Mouse (Mus musculus): Measurements from ENCODE around the gene Ccdc40. TPM values are rescaled to one million over a fixed set of nuclear protein-coding genes. Genes with fewer than 3 reads are reported as not detected.

The Ccdc40 gene
- polyA plus RNA-seq, 1 experiment = 0.72 TPM

DNA sequence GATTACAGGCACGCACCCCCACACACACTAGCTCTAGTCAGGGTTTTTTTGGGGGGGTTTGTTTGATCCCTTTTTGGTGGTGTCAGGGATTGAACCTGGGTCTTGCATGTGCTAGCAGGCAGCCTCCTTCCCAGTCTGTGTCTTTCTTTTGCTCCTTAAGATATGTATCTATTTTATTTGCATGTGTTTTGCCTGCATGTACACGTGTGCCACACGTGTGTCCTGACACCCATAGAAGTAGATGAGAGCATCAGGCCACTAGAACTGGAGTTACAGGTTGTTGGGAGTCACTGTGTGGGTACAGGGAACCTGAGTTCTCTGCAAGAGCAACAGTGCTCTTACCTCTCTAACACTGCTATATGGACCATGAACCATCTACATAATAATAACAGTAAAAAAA, 39.1 kb upstream of the Ccdc40 start:
- TF ChIP-seq POLR2A (IDR thresholded peaks at IDR 0.05; ENCODE audit: borderline replicate concordance, low read depth, low read length) = no peak
- TF ChIP-seq CTCF (IDR thresholded peaks at IDR 0.05; ENCODE audit: low read depth, low read length) = no peak
- no peak overlapping the region for H3K27ac ChIP-seq (ENCODE audit: insufficient read depth, low read depth, low read length)

GRCm38 (mm10) chr11:119190498-119190897, 37.9 kb upstream of the Ccdc40 start:
- H3K4me3 ChIP-seq (ENCODE audit: insufficient read depth, low read length) = no peak overlapping the region
- H3K4me1 ChIP-seq (ENCODE audit: control insufficient read depth, insufficient read depth, low read length) = peaks cover 4% of the 10 kb centered on the region; the same call in 1 of the 2 replicates
- H3K27ac ChIP-seq (ENCODE audit: insufficient read depth, low read depth, low read length) = no peak overlapping the region
- peak; percentile 59 for TF ChIP-seq CTCF (IDR thresholded peaks at IDR 0.05; ENCODE audit: low read depth, low read length)
- TF ChIP-seq POLR2A (IDR thresholded peaks at IDR 0.05; ENCODE audit: borderline replicate concordance, low read depth, low read length) = no peak

More for the DNA sequence above, 39.1 kb upstream of the Ccdc40 start:
- H3K4me1 ChIP-seq (ENCODE audit: control insufficient read depth, insufficient read depth, low read length) = peaks cover 4% of the 10 kb centered on the region; the same call in 1 of the 2 replicates
- H3K4me3 ChIP-seq (ENCODE audit: insufficient read depth, low read length) = no peak overlapping the region

DNA sequence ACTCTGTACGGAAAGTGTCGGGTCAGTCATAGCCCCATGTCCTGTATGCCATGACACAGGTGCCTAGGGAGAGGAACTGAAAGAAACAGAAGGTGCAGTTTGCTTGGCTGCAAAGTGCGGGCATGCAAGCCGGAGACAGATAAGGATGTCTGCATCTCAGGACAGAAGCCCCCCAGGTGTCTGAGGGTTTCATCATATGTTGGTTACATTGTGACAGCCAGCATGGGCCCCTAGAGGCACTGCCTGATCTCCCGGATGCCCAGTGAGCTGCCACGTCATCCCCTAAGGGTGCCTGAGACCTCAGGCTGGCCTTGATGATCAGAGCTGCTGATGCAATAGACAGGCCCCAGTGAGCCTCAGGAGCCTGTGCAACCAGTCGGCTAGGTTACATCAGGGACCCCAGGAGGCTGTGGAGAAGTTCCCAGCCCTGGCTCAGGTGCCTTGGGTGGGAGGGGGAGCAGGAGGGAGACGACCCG, 36.7 kb upstream of the Ccdc40 start:
- H3K4me3 ChIP-seq (ENCODE audit: insufficient read depth, low read length) = no peak overlapping the region

DNA sequence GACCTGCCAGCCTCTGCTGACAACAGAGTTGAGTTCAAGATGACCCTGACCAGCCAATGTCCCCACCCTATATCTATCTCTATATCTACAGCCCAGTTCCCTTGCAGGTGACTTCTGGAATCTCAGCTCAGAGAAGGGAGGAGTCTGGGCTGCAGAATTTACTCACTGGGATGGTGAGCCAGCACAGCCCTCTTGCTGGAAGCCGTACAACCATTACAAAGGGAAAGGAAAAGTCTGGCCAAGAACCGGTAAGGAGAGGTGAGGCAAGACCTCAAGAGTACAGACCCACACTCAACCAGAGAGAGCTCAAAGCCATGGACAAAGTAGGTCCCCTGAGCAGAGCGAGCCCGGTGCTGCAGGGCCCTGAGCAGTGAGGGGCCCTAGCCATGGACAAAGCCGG, 36.2 kb upstream of the Ccdc40 start:
- no peak overlapping the region for H3K4me3 ChIP-seq (ENCODE audit: insufficient read depth, low read length)

More for the DNA sequence above, 36.7 kb upstream of the Ccdc40 start:
- TF ChIP-seq POLR2A (IDR thresholded peaks at IDR 0.05; ENCODE audit: borderline replicate concordance, low read depth, low read length) (no peak), CTCF (IDR thresholded peaks at IDR 0.05; ENCODE audit: low read depth, low read length) (no peak)
- H3K4me1 ChIP-seq (ENCODE audit: control insufficient read depth, insufficient read depth, low read length) = peaks cover 4% of the 10 kb centered on the region; the same call in 1 of the 2 replicates
- no peak overlapping the region for H3K27ac ChIP-seq (ENCODE audit: insufficient read depth, low read depth, low read length)

DNA sequence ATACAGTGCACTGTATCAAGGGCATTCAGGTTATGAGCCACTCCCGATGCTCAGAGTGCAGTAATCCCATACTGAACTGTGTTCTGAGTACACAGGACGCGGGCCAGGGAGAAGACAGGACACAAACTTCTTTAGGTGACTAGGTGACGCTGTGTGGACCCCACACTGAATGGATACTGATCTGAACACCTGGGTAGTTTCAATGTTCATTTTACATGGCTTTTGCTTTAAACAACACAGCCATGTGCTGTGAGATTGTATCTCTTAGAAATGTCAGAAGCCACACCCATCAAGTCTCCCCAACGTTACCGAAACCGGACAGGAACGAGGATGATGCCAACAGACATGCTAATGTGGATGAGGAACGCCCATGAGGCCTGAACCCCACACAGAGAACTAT, 35.8 kb upstream of the Ccdc40 start:
- H3K27ac ChIP-seq (ENCODE audit: insufficient read depth, low read depth, low read length) = no peak overlapping the region
- H3K4me1 ChIP-seq (ENCODE audit: control insufficient read depth, insufficient read depth, low read length) = peaks cover 4% of the 10 kb centered on the region; the same call in 1 of the 2 replicates
- TF ChIP-seq POLR2A (IDR thresholded peaks at IDR 0.05; ENCODE audit: borderline replicate concordance, low read depth, low read length) (no peak), CTCF (IDR thresholded peaks at IDR 0.05; ENCODE audit: low read depth, low read length) (no peak)
- no peak overlapping the region for H3K4me3 ChIP-seq (ENCODE audit: insufficient read depth, low read length)

More for the DNA sequence above, 36.2 kb upstream of the Ccdc40 start:
- peaks cover 4% of the 10 kb centered on the region; the same call in 1 of the 2 replicates for H3K4me1 ChIP-seq (ENCODE audit: control insufficient read depth, insufficient read depth, low read length)
- no peak for TF ChIP-seq CTCF (IDR thresholded peaks at IDR 0.05; ENCODE audit: low read depth, low read length)
- TF ChIP-seq POLR2A (IDR thresholded peaks at IDR 0.05; ENCODE audit: borderline replicate concordance, low read depth, low read length) = no peak
- no peak overlapping the region for H3K27ac ChIP-seq (ENCODE audit: insufficient read depth, low read depth, low read length)

DNA sequence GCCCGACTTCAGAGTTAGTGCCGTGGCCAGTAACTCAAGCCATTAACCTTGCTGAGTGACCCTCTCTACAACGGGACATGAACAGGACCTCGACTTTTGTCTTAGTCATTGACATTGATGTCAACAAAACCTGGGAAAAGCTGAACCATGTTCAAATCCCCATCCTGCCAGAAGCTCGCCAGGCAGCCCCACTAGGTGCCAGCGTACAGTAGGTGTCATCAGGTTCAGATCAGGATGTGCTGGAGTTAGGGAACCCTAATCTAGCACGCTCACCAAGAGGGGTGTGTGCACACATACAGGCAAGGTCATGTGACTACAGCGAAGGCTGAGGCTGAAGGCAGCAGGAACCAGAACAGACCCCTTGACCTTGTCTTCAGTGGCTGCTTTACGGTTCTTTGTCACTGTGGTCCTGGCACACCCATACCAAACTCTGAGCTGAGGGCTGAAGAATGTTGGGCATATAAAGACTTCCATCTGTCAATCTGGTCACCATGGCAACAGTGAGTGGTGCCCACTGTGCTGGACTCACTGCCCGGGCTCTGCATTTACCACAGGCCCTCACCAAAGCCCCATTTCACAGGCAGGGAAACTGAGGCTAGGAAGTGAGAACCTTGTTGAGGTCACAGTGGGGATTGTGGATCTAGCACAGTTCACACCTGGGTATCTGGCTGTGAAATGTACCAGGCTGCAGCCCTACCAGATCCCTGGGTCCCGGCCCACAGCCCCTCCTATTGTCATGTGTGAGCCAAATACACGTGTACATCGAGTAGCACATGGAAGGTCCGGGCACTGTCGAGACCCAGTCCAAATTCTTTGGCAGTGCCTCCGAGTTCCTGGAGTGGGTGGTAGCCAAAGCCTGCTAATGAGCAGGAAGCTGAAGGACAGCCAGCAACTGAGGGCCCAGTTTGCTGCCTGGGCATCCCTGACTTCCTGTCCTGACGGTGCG, 30.5 kb upstream of the Ccdc40 start:
- no peak overlapping the region for H3K4me3 ChIP-seq (ENCODE audit: insufficient read depth, low read length)
- H3K27ac ChIP-seq (ENCODE audit: insufficient read depth, low read depth, low read length) = no peak overlapping the region
- TF ChIP-seq CTCF (IDR thresholded peaks at IDR 0.05; ENCODE audit: low read depth, low read length) (no peak), POLR2A (IDR thresholded peaks at IDR 0.05; ENCODE audit: borderline replicate concordance, low read depth, low read length) (no peak)
- no peaks in the 10 kb centered on the region for H3K4me1 ChIP-seq (ENCODE audit: control insufficient read depth, insufficient read depth, low read length)

DNA sequence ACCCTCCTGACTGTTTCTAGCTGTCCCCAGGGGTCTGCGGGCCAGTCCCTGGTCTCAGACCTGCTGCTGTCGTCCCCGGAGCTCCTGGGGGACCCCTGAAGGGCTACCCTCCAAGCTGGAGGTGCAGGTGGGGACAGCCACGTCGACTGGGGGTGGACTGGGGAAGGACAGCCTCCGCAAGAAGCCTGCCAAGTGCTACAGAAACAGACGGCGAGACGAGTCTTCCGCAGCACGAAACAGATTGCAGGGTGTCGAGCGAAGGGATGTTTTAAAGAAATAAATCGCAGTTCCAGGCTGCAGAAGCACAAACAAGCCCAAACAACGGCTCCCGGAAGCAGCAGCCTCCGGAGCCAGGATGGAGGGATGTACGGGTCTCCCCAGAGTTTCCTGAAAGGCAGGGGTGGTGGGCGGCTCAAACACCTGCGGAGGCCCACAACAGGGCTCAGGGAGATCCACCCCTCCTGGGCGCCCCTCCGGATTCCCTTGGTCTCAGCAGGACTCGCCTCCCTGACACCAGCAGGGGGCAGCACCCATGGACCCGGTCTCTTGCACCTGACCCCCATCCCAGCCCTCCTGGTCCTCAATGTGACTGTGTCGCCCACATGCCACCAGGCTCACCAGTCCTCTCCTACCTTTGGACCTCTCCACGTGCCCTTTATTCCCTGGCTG, 29.7 kb upstream of the Ccdc40 start:
- TF ChIP-seq CTCF (IDR thresholded peaks at IDR 0.05; ENCODE audit: low read depth, low read length) (0 out of 2 replicates have a peak, but pooled peaks have one; percentile 27), POLR2A (IDR thresholded peaks at IDR 0.05; ENCODE audit: borderline replicate concordance, low read depth, low read length) (no peak)

DNA sequence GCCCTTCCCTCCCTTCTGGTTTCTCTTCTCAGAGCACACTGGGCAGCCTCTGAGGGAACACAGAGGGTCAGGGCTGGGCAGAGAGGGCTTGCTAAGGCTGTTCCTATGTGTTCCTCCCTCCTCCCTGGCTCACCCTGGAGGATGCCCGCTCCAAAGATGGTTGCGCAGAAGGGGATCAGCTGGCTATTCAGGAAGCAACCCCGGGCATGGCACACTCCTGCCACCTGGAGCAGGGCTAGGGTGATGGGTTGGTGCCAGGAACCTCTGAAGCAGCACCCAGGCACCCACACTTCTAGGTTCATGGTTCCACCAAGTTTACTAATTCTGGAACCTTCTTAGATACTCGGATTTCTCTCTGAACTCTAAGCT, 29.2 kb upstream of the Ccdc40 start:
- H3K27ac ChIP-seq (ENCODE audit: insufficient read depth, low read depth, low read length) = no peak overlapping the region
- TF ChIP-seq POLR2A (IDR thresholded peaks at IDR 0.05; ENCODE audit: borderline replicate concordance, low read depth, low read length) (no peak), CTCF (IDR thresholded peaks at IDR 0.05; ENCODE audit: low read depth, low read length) (no peak)
- H3K4me3 ChIP-seq (ENCODE audit: insufficient read depth, low read length) = no peak overlapping the region
- H3K4me1 ChIP-seq (ENCODE audit: control insufficient read depth, insufficient read depth, low read length) = no peaks in the 10 kb centered on the region

More for the DNA sequence above, 29.7 kb upstream of the Ccdc40 start:
- Histone ChIP-seq H3K4me1 (ENCODE audit: control insufficient read depth, insufficient read depth, low read length) (no peaks in the 10 kb centered on the region), H3K27ac (ENCODE audit: insufficient read depth, low read depth, low read length) (no peak overlapping the region), H3K4me3 (ENCODE audit: insufficient read depth, low read length) (no peak overlapping the region)

GRCm38 (mm10) chr11:119203423-119203822, 24.9 kb upstream of the Ccdc40 start:
- Histone ChIP-seq H3K4me3 (ENCODE audit: insufficient read depth, low read length) (no peak overlapping the region), H3K27ac (ENCODE audit: insufficient read depth, low read depth, low read length) (no peak overlapping the region), H3K4me1 (ENCODE audit: control insufficient read depth, insufficient read depth, low read length) (no peaks in the 10 kb centered on the region)
- peak; percentile 57; the same call in 1 of the 2 replicates for TF ChIP-seq CTCF (IDR thresholded peaks at IDR 0.05; ENCODE audit: low read depth, low read length)
- TF ChIP-seq POLR2A (IDR thresholded peaks at IDR 0.05; ENCODE audit: borderline replicate concordance, low read depth, low read length) = no peak

Data from bone marrow macrophage, adult 2 months (primary cell).